Mouse (Mus musculus): Measurements from ENCODE around the gene P2rx2. TPM values are rescaled to one million over a fixed set of nuclear protein-coding genes. Genes with fewer than 3 reads are reported as not detected.

P2rx2 gene
- total RNA-seq, 1 experiment from 2014 or later = not detected

DNA sequence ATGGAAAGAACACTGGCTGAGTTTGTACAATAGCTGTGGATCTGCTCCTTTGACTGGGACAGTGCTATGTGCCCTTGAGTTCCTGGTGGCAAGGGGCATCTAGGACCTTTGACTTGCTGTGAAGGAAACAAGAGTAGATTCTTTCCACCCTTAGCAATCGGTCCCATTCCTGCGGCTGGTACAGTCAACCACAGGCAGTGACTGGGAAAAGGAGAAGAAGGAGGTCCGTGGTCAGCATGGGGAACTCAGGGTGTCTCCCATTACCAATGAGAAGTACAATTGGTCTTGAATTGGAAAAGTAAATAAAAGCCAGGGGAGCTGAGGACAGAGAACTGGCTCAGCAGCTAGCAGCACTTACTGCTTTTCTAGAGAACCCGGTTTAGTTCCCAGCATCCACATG is 2.5 kb upstream of the P2rx2 start:
- no peak for ATAC-seq (replicated peaks; ENCODE audit: insufficient number of reproducible peaks, low FRiP score, low TSS enrichment, poor library complexity, severe bottlenecking)

DNA sequence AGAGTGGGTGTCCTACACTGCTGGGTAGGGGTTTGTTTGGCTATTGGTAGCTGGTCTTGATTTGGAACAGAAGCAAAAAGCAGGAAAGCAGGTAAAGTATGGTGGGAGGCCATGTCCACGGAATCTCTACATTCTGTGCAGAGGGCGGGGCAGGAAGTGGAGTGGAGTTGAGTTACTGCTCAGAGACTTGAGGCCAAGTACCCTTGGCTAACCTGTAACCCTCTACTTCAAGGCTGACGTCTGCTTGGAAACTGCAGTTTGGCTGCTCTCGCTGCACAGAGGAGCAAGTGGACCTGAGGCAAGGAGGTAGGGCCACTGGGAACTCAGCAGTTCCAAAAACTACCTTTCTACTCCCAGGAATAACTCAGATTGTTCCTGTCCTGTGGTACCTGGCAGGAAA is 1.5 kb upstream of the P2rx2 start, which contains the start of gene Lrcol1:
Lrcol1 (plus strand) TSS at position 207 of the 400 bp plus-strand sequence.
- ATAC-seq (replicated peaks; ENCODE audit: insufficient number of reproducible peaks, low FRiP score, low TSS enrichment, poor library complexity, severe bottlenecking) = no peak

DNA sequence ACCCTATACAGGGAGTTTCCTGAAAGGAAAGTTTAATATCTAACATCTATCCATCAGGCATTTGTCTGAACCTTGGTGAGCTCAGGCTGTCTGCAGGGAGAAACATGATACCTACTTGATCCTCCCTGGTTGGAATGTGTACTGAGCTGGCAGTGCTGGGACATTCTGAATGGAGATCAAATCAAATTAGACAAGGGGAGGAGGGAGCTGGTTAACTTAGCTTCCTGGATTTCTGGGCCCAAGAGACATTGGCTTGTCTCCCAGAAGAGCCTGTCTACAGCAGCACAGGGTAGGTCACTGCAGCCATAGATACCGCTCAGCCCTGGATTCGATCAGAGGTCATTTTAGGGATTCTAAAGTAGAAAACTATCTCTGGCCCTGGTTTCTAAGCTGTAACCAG is 4.2 kb downstream of the P2rx2 start:
- no peak for ATAC-seq (replicated peaks; ENCODE audit: insufficient number of reproducible peaks, low FRiP score, low TSS enrichment, poor library complexity, severe bottlenecking)

DNA sequence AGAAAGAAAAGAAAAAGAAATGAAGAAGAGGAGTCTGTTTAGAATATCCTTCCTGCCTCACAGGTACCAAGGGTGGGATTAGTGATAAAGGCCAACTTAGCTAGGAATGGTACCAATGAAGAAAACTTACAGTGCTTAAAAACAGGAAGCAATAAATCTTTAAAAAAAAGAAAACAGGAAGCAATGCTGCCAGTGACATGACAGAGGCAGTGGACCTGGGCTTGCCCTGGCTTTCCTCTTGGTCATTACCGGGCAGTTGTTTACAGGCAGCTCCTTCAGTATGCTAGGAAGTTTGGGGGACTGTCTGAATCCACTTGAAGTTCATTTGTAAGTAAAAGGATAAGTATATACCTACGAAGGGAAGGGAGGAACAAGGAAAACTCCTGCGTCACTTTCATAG is 12.5 kb downstream of the P2rx2 start:
- ATAC-seq (replicated peaks; ENCODE audit: insufficient number of reproducible peaks, low FRiP score, low TSS enrichment, poor library complexity, severe bottlenecking) = no peak

DNA sequence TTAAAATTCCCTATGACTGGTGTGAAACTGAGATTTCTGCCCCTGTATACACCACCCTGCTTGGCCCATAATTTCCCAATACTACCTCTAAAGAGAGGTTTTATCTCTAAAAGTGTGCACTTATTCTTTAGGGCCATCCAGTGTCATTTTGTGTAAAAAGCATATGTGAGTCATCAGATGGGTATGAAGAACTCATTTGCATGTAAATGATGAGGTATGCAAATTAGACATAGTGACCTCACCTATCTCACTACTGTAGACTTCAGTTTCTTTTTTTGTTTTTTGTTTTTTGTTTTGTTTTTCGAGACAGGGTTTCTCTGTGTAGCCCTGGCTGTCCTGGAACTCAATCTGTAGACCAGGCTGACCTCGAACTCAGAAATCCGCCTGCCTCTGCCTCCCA is 29.9 kb downstream of the P2rx2 start:
- no peak for ATAC-seq (replicated peaks; ENCODE audit: insufficient number of reproducible peaks, low FRiP score, low TSS enrichment, poor library complexity, severe bottlenecking)

DNA sequence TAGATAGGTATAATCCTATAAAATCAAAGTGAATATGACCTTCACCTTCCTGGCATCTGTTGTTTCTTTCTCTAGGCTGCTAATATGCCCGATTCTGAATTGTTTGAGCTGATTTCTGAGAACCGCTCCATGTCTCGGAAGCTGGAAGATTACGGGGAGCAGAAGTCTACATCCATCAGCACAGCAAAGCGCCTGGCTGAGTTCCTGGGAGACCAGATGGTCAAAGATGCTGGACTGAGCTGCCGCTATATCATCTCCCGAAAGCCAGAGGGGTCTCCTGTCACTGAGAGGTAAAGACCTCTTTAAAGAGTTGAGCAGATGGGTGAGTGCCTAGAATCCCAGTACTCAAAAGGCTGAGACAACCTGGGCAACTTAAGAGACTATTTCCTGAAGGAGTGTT is 34.2 kb downstream of the P2rx2 start:
- no peak for ATAC-seq (replicated peaks; ENCODE audit: insufficient number of reproducible peaks, low FRiP score, low TSS enrichment, poor library complexity, severe bottlenecking)

DNA sequence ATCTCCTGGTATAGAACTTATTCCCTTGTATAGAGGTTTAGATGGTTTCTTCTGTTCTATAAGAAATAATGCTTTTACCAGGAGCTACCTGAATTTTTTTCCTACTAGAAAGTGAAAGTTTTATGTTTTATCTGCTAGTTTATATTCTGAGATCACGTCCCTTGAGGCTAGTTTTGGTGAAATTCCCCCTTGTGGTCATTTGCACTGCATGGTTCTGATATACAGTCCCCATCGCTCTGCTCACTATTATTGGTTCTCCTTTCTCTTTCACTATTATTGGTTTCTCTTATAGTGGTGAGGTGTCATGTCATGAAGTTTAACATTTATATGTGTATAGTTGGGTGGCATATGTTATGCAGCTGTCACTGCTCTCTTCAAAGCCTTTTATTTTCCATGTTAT is 42.4 kb downstream of the P2rx2 start:
- ATAC-seq (replicated peaks; ENCODE audit: insufficient number of reproducible peaks, low FRiP score, low TSS enrichment, poor library complexity, severe bottlenecking) = no peak

DNA sequence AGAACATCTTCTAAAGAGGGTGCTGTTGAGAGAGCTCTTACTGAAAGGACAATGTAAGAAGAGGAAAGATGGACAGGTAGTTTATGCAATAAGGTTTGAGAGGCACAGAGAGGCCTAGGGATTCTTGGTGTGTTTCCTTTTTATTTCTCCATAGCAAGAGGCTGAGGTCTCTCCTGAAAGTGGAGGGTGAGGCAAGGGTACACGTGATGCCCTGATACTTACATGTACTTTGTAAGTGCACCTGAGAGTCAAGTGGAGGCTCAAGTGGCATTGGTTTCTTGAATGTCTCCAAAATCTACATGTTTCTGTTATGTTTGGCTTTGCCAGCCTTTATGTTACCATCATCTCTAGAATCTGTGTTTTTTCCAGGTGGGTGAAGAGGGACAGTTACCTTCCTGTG is 46.4 kb downstream of the P2rx2 start:
- ATAC-seq (replicated peaks; ENCODE audit: insufficient number of reproducible peaks, low FRiP score, low TSS enrichment, poor library complexity, severe bottlenecking) = no peak

DNA sequence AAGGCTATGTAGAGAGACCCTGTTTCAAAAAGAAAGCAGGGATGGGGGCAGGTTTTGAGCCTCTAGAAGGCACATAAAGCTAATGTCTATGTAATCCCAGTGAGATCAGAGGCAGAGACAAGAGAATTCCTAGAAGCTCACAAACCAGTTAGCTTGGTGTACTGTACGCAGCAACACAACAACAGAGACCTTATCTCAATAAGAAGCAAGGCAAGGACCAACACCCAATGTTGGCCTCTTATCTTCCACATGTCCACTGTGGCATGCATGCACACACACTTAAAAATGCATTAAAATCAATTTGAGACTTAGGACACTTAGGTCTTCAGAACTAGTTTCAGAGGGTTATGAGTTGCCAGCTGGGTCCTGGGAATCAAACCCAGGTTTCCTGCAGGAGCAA is 51.4 kb downstream of the P2rx2 start:
- no peak for ATAC-seq (replicated peaks; ENCODE audit: insufficient number of reproducible peaks, low FRiP score, low TSS enrichment, poor library complexity, severe bottlenecking)

Other genes starting within 250 kb of the P2rx2 start
- 0.39 to 0.76 TPM in 2 of 3 replicates, not detected in the other for gene Gm35315, start 248.8 kb downstream of the P2rx2 start, total RNA-seq (2017)
- gene Plcxd1, start 243.2 kb downstream of the P2rx2 start, total RNA-seq (2017) = 0.10 to 2.3 TPM in 2 of 3 replicates, not detected in the other
- gene Gtpbp6, start 235.0 kb downstream of the P2rx2 start, total RNA-seq (2017) = 31.9 to 41.2 TPM (median 37.7 TPM) in 3 replicates
- 6.8 to 11.4 TPM (median 11.3 TPM) in 3 replicates for gene Zfp605, start 233.1 kb downstream of the P2rx2 start, total RNA-seq (2017)
- gene Chfr, start 207.4 kb downstream of the P2rx2 start, total RNA-seq (2017) = 84.6 to 106 TPM (median 89.6 TPM) in 3 replicates
- 26.9 to 50.9 TPM (median 39.0 TPM) in 3 replicates for gene Golga3, start 166.5 kb downstream of the P2rx2 start, total RNA-seq (2017)
- 62.3 to 65.9 TPM (median 64.4 TPM) in 3 replicates for gene Ankle2, start 112.2 kb downstream of the P2rx2 start, total RNA-seq (2017)
- 23.6 to 27.7 TPM (median 24.7 TPM) in 3 replicates for gene Pgam5, start 73.3 kb downstream of the P2rx2 start, total RNA-seq (2017)
- 0.53 to 9.9 TPM (median 2.7 TPM) in 3 replicates for gene Pxmp2, start 57.0 kb downstream of the P2rx2 start, total RNA-seq (2017)
- gene Pole, start 56.9 kb downstream of the P2rx2 start, total RNA-seq (2017) = 2.1 to 5.1 TPM (median 4.1 TPM) in 3 replicates
- gene Lrcol1, start 1.5 kb upstream of the P2rx2 start, total RNA-seq (2017) = not detected in 3 replicates
- 18.6 to 30.8 TPM (median 22.1 TPM) in 3 replicates for gene Fbrsl1, start 105.3 kb upstream of the P2rx2 start, total RNA-seq (2017)
- 3.7 to 5.5 TPM (median 5.0 TPM) in 3 replicates for gene Galnt9, start 201.1 kb upstream of the P2rx2 start, total RNA-seq (2017)